Mouse (Mus musculus): ENCODE measurements around the gene Kcnmb4. TPM values are rescaled to one million over a fixed set of nuclear protein-coding genes. Genes with fewer than 3 reads are reported as not detected.

Kcnmb4 gene
- polyA plus RNA-seq, 1 experiment from 2014 or later = 3.2 TPM

GRCm38 (mm10) chr10:116397573-116397972 lies 76.1 kb downstream of the Kcnmb4 start:
- no peak for ATAC-seq (ENCODE audit: low read depth)

GRCm38 (mm10) chr10:116396966-116397365 lies 76.7 kb downstream of the Kcnmb4 start:
- 85% methylated on average over 13 of the region's 13 CpGs for WGBS
- no peaks in the 10 kb centered on the region for H3K9me3 ChIP-seq (ENCODE audit: control insufficient read depth, low read length)
- H3K27me3 ChIP-seq (ENCODE audit: control insufficient read depth, insufficient read depth, low read depth, low read length) = no peaks in the 10 kb centered on the region
- H3K4me2 ChIP-seq (ENCODE audit: low read depth, low read length) = no peak overlapping the region
- H3K9ac ChIP-seq (ENCODE audit: low read length) = no peak overlapping the region
- H3K36me3 ChIP-seq (ENCODE audit: control insufficient read depth, insufficient read depth, low read length) = no peaks in the 10 kb centered on the region
- no peak overlapping the region for H3K4me3 ChIP-seq (ENCODE audit: low read length)
- peaks cover 9% of the 10 kb centered on the region; the same call in 1 of the 2 replicates for H3K4me1 ChIP-seq (replicated peaks; ENCODE audit: control insufficient read depth, insufficient read depth, low read length)
- ATAC-seq (ENCODE audit: low read depth) = no peak
- H3K27ac ChIP-seq (ENCODE audit: low read length) = no peak overlapping the region

More at GRCm38 (mm10) chr10:116397573-116397972, 76.1 kb downstream of the Kcnmb4 start:
- H3K4me2 ChIP-seq (ENCODE audit: low read depth, low read length) = peak overlapping the region; percentile 45
- peaks cover 9% of the 10 kb centered on the region; the same call in 1 of the 2 replicates for H3K4me1 ChIP-seq (replicated peaks; ENCODE audit: control insufficient read depth, insufficient read depth, low read length)
- no peaks in the 10 kb centered on the region for H3K27me3 ChIP-seq (ENCODE audit: control insufficient read depth, insufficient read depth, low read depth, low read length)
- peak overlapping the region; percentile 35; the same call in 1 of the 2 replicates for H3K9ac ChIP-seq (ENCODE audit: low read length)
- 28% methylated on average over 14 of the region's 14 CpGs for WGBS
- no peaks in the 10 kb centered on the region for H3K36me3 ChIP-seq (ENCODE audit: control insufficient read depth, insufficient read depth, low read length)
- peak overlapping the region; percentile 11; the same call in 1 of the 2 replicates for H3K4me3 ChIP-seq (ENCODE audit: low read length)
- H3K27ac ChIP-seq (ENCODE audit: low read length) = no peak overlapping the region
- no peaks in the 10 kb centered on the region for H3K9me3 ChIP-seq (ENCODE audit: control insufficient read depth, low read length)

- H3K9ac ChIP-seq (ENCODE audit: low read length) = no peak overlapping the region
- H3K4me1 ChIP-seq (replicated peaks; ENCODE audit: control insufficient read depth, insufficient read depth, low read length) = peaks cover 9% of the 10 kb centered on the region; the same call in 1 of the 2 replicates
- ATAC-seq (ENCODE audit: low read depth) = no peak
- no peaks in the 10 kb centered on the region for H3K9me3 ChIP-seq (ENCODE audit: control insufficient read depth, low read length)
- no peak overlapping the region for H3K4me2 ChIP-seq (ENCODE audit: low read depth, low read length)
- H3K36me3 ChIP-seq (ENCODE audit: control insufficient read depth, insufficient read depth, low read length) = no peaks in the 10 kb centered on the region
- H3K27ac ChIP-seq (ENCODE audit: low read length) = no peak overlapping the region
- no peak overlapping the region for H3K4me3 ChIP-seq (ENCODE audit: low read length)
- no peaks in the 10 kb centered on the region for H3K27me3 ChIP-seq (ENCODE audit: control insufficient read depth, insufficient read depth, low read depth, low read length)
- WGBS = 74% methylated on average over 5 of the region's 5 CpGs
These were observed 77.4 kb downstream of the Kcnmb4 start for GRCm38 (mm10) chr10:116396279-116396678.

- Histone ChIP-seq H3K27ac (ENCODE audit: low read length) (no peak overlapping the region), H3K4me1 (replicated peaks; ENCODE audit: control insufficient read depth, insufficient read depth, low read length) (peaks cover 9% of the 10 kb centered on the region; the same call in 1 of the 2 replicates), H3K9me3 (ENCODE audit: control insufficient read depth, low read length) (no peaks in the 10 kb centered on the region), H3K4me3 (ENCODE audit: low read length) (no peak overlapping the region), H3K4me2 (ENCODE audit: low read depth, low read length) (no peak overlapping the region), H3K9ac (ENCODE audit: low read length) (no peak overlapping the region), H3K27me3 (ENCODE audit: control insufficient read depth, insufficient read depth, low read depth, low read length) (no peaks in the 10 kb centered on the region), H3K36me3 (ENCODE audit: control insufficient read depth, insufficient read depth, low read length) (no peaks in the 10 kb centered on the region)
- ATAC-seq (ENCODE audit: low read depth) = no peak
- 21% methylated on average over 3 of the region's 4 CpGs for WGBS
These were observed 79.1 kb downstream of the Kcnmb4 start for GRCm38 (mm10) chr10:116394585-116394984.

- no peaks in the 10 kb centered on the region for H3K27me3 ChIP-seq (ENCODE audit: control insufficient read depth, insufficient read depth, low read depth, low read length)
- H3K9ac ChIP-seq (ENCODE audit: low read length) = no peak overlapping the region
- no peak overlapping the region for H3K27ac ChIP-seq (ENCODE audit: low read length)
- no peak for ATAC-seq (ENCODE audit: low read depth)
- H3K36me3 ChIP-seq (ENCODE audit: control insufficient read depth, insufficient read depth, low read length) = no peaks in the 10 kb centered on the region
- no peak overlapping the region for H3K4me2 ChIP-seq (ENCODE audit: low read depth, low read length)
- 51% methylated on average over 9 of the region's 9 CpGs for WGBS
- no peaks in the 10 kb centered on the region for H3K9me3 ChIP-seq (ENCODE audit: control insufficient read depth, low read length)
- no peak overlapping the region for H3K4me3 ChIP-seq (ENCODE audit: low read length)
- peaks cover 9% of the 10 kb centered on the region; the same call in 1 of the 2 replicates for H3K4me1 ChIP-seq (replicated peaks; ENCODE audit: control insufficient read depth, insufficient read depth, low read length)
These were observed 79.7 kb downstream of the Kcnmb4 start for GRCm38 (mm10) chr10:116393790-116394475.

- Histone ChIP-seq H3K27me3 (ENCODE audit: control insufficient read depth, insufficient read depth, low read depth, low read length) (no peaks in the 10 kb centered on the region), H3K4me1 (replicated peaks; ENCODE audit: control insufficient read depth, insufficient read depth, low read length) (peaks cover 3% of the 10 kb centered on the region; the same call in 1 of the 2 replicates), H3K9me3 (ENCODE audit: control insufficient read depth, low read length) (no peaks in the 10 kb centered on the region), H3K36me3 (ENCODE audit: control insufficient read depth, insufficient read depth, low read length) (no peaks in the 10 kb centered on the region), H3K4me3 (ENCODE audit: low read length) (no peak overlapping the region), H3K9ac (ENCODE audit: low read length) (no peak overlapping the region), H3K27ac (ENCODE audit: low read length) (no peak overlapping the region), H3K4me2 (ENCODE audit: low read depth, low read length) (no peak overlapping the region)
- 51% methylated on average over 6 of the region's 6 CpGs for WGBS
- no peak for ATAC-seq (ENCODE audit: low read depth)
These were observed 84.8 kb downstream of the Kcnmb4 start for GRCm38 (mm10) chr10:116388840-116389239.

DNA sequence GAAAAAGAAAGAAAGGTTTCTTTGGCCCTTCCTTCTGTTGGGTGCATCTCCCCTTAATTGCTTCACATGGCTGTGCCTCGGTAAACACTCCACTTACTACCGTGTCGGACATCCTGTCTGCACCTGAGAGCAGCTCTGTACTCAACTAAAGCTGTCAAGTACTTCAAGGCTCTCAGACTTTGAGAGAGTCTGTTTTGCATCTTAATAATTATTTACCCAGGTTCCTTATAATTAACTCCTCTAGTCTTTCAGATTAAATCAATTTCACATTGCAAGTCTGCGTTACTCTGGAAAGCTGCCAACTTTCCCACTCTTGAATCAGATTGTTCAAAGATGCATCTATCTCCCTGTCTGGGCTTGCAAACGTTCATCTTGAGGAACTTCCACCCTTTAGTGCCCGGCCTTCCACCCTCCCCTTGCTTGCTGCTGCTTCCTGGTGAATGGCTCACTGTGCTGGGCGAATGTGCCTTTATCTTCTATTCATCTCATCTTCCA lies 87.2 kb downstream of the Kcnmb4 start:
- WGBS = 14% methylated on average over 7 of the region's 7 CpGs

GRCm38 (mm10) chr10:116384401-116384800 lies 89.3 kb downstream of the Kcnmb4 start:
- H3K27ac ChIP-seq (ENCODE audit: low read length) = no peak overlapping the region
- H3K4me1 ChIP-seq (replicated peaks; ENCODE audit: control insufficient read depth, insufficient read depth, low read length) = no peaks in the 10 kb centered on the region
- 58% methylated on average over 4 of the region's 4 CpGs for WGBS
- H3K9ac ChIP-seq (ENCODE audit: low read length) = no peak overlapping the region
- no peak overlapping the region for H3K4me3 ChIP-seq (ENCODE audit: low read length)
- H3K36me3 ChIP-seq (ENCODE audit: control insufficient read depth, insufficient read depth, low read length) = no peaks in the 10 kb centered on the region
- no peak for ATAC-seq (ENCODE audit: low read depth)
- H3K27me3 ChIP-seq (ENCODE audit: control insufficient read depth, insufficient read depth, low read depth, low read length) = no peaks in the 10 kb centered on the region
- no peak overlapping the region for H3K4me2 ChIP-seq (ENCODE audit: low read depth, low read length)
- no peaks in the 10 kb centered on the region for H3K9me3 ChIP-seq (ENCODE audit: control insufficient read depth, low read length)

More for the DNA sequence above, 87.2 kb downstream of the Kcnmb4 start:
- Histone ChIP-seq H3K36me3 (ENCODE audit: control insufficient read depth, insufficient read depth, low read length) (no peaks in the 10 kb centered on the region), H3K4me3 (ENCODE audit: low read length) (no peak overlapping the region), H3K27me3 (ENCODE audit: control insufficient read depth, insufficient read depth, low read depth, low read length) (no peaks in the 10 kb centered on the region), H3K9ac (ENCODE audit: low read length) (no peak overlapping the region), H3K4me1 (replicated peaks; ENCODE audit: control insufficient read depth, insufficient read depth, low read length) (no peaks in the 10 kb centered on the region), H3K4me2 (ENCODE audit: low read depth, low read length) (no peak overlapping the region), H3K27ac (ENCODE audit: low read length) (no peak overlapping the region), H3K9me3 (ENCODE audit: control insufficient read depth, low read length) (no peaks in the 10 kb centered on the region)
- ATAC-seq (ENCODE audit: low read depth) = no peak

DNA sequence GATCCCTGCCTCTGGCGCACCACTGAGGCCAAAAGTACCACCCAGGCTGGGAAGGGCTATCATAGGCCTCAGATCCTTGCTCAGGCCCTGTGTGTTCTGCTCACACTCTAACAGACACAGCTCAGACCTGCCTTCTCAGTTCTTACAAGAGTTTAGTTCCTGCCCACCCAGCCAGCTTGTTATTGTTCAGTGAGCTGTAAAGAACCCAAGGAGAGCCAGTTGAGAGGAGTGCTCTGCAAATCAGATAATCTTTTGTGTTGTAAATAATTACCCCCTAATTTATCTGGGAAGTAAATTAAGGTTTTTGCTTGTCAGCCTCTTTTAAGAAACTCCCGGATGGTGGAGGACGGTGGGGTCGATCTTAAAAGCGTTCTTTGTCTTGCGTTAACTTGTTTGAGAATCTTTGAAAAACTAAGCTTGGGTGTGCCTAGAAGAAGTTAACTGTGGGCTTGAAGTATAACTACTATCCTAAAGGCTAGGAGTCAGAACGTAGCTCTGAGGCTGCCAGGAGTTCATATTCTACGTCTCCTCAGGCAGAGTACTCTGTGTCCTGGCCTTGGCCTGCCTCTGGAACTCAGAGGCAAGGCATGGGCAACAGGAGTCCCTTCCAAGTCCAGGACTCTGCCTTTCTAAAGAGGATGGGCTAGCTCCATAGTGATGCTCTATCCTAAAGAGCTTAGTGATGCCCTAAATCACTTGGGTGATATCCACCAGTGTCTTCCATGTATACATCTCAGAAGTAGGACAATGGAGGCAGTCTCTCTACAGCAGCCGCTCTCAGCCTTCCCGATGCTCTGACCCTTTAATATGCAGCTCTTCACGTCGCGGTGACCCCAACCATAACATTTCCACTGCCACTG lies 90.6 kb downstream of the Kcnmb4 start:
- H3K4me3 ChIP-seq (ENCODE audit: low read length) = no peak overlapping the region
- ATAC-seq (ENCODE audit: low read depth) = no peak
- H3K4me1 ChIP-seq (replicated peaks; ENCODE audit: control insufficient read depth, insufficient read depth, low read length) = no peaks in the 10 kb centered on the region
- no peak overlapping the region for H3K27ac ChIP-seq (ENCODE audit: low read length)
- H3K9ac ChIP-seq (ENCODE audit: low read length) = no peak overlapping the region
- no peaks in the 10 kb centered on the region for H3K27me3 ChIP-seq (ENCODE audit: control insufficient read depth, insufficient read depth, low read depth, low read length)
- 78% methylated on average over 13 of the region's 13 CpGs for WGBS
- H3K9me3 ChIP-seq (ENCODE audit: control insufficient read depth, low read length) = no peaks in the 10 kb centered on the region
- no peak overlapping the region for H3K4me2 ChIP-seq (ENCODE audit: low read depth, low read length)
- H3K36me3 ChIP-seq (ENCODE audit: control insufficient read depth, insufficient read depth, low read length) = no peaks in the 10 kb centered on the region
